Mouse (Mus musculus): ENCODE measurements around the gene Hexim1. TPM values are rescaled to one million over a fixed set of nuclear protein-coding genes. Genes with fewer than 3 reads are reported as not detected.

Gene Hexim1
- polyA plus RNA-seq, 1 experiment from 2014 or later: 5.2 TPM

- peaks cover 21% of the 10 kb centered on the region for H3K36me3 ChIP-seq
- peak overlapping the region; percentile 35 for H3K4me3 ChIP-seq
- peak overlapping the region; percentile 66 for H3K9ac ChIP-seq
- H3K4me1 ChIP-seq: peaks cover 38% of the 10 kb centered on the region
- H3K27me3 ChIP-seq: no peaks in the 10 kb centered on the region
- H3K27ac ChIP-seq: peak overlapping the region; percentile 91
- H3K4me2 ChIP-seq: peak overlapping the region; percentile 57
- 15% methylated on average over 8 of the region's 8 CpGs for WGBS
- peak; percentile 80 for ATAC-seq (ENCODE audit: insufficient number of reproducible peaks, insufficient read depth, low FRiP score, low TSS enrichment, low read depth)
- H3K9me3 ChIP-seq: no peaks in the 10 kb centered on the region
These were observed 26.6 kb downstream of the Hexim1 start for GRCm38 (mm10) chr11:103142441-103143182.

GRCm38 (mm10) chr11:103144309-103145285 lies 28.6 kb downstream of the Hexim1 start:
- H3K36me3 ChIP-seq: peaks cover 3% of the 10 kb centered on the region; the same call in 1 of the 2 replicates
- H3K27me3 ChIP-seq: no peaks in the 10 kb centered on the region
- H3K27ac ChIP-seq: peak overlapping the region; percentile 34; the same call in 1 of the 2 replicates
- no peak overlapping the region for H3K9ac ChIP-seq
- peaks cover 38% of the 10 kb centered on the region for H3K4me1 ChIP-seq
- H3K4me2 ChIP-seq: no peak overlapping the region
- no peak overlapping the region for H3K4me3 ChIP-seq
- ATAC-seq (ENCODE audit: insufficient number of reproducible peaks, insufficient read depth, low FRiP score, low TSS enrichment, low read depth): no peak
- WGBS: 24% methylated on average over 12 of the region's 12 CpGs
- H3K9me3 ChIP-seq: no peaks in the 10 kb centered on the region

GRCm38 (mm10) chr11:103146386-103146785 lies 30.4 kb downstream of the Hexim1 start:
- no peak for ATAC-seq (ENCODE audit: insufficient number of reproducible peaks, insufficient read depth, low FRiP score, low TSS enrichment, low read depth)
- Histone ChIP-seq H3K4me2 (no peak overlapping the region), H3K27me3 (no peaks in the 10 kb centered on the region), H3K4me1 (peaks cover 31% of the 10 kb centered on the region), H3K36me3 (no peaks in the 10 kb centered on the region), H3K4me3 (no peak overlapping the region), H3K27ac (no peak overlapping the region), H3K9ac (no peak overlapping the region), H3K9me3 (no peaks in the 10 kb centered on the region)
- 89% methylated on average over 4 of the region's 4 CpGs for WGBS

- H3K9ac ChIP-seq: no peak overlapping the region
- no peaks in the 10 kb centered on the region for H3K36me3 ChIP-seq
- no peak overlapping the region for H3K4me2 ChIP-seq
- no peak for ATAC-seq (ENCODE audit: insufficient number of reproducible peaks, insufficient read depth, low FRiP score, low TSS enrichment, low read depth)
- no peak overlapping the region for H3K4me3 ChIP-seq
- H3K9me3 ChIP-seq: no peaks in the 10 kb centered on the region
- H3K4me1 ChIP-seq: peaks cover 18% of the 10 kb centered on the region
- no peaks in the 10 kb centered on the region for H3K27me3 ChIP-seq
- H3K27ac ChIP-seq: no peak overlapping the region
- WGBS: 71% methylated on average over 4 of the region's 4 CpGs
These were observed 31.7 kb downstream of the Hexim1 start for GRCm38 (mm10) chr11:103147766-103148165.

GRCm38 (mm10) chr11:103149771-103150170 lies 33.7 kb downstream of the Hexim1 start:
- WGBS: 92% methylated on average over 4 of the region's 4 CpGs

GRCm38 (mm10) chr11:103158621-103159478 lies 42.8 kb downstream of the Hexim1 start:
- Histone ChIP-seq H3K9ac (peak overlapping the region; percentile 58), H3K9me3 (no peaks in the 10 kb centered on the region), H3K4me1 (peaks cover 11% of the 10 kb centered on the region), H3K27me3 (no peaks in the 10 kb centered on the region), H3K27ac (no peak overlapping the region), H3K36me3 (no peaks in the 10 kb centered on the region), H3K4me2 (peak overlapping the region; percentile 62), H3K4me3 (peak overlapping the region; percentile 35)
- peak; percentile 92 for ATAC-seq (ENCODE audit: insufficient number of reproducible peaks, insufficient read depth, low FRiP score, low TSS enrichment, low read depth)
- 1% methylated on average over 25 of the region's 25 CpGs for WGBS

More at GRCm38 (mm10) chr11:103149771-103150170, 33.7 kb downstream of the Hexim1 start:
- Histone ChIP-seq H3K9ac (no peak overlapping the region), H3K4me1 (peaks cover 5% of the 10 kb centered on the region), H3K4me2 (no peak overlapping the region), H3K27me3 (no peaks in the 10 kb centered on the region), H3K36me3 (no peaks in the 10 kb centered on the region), H3K9me3 (no peaks in the 10 kb centered on the region), H3K4me3 (no peak overlapping the region), H3K27ac (no peak overlapping the region)
- ATAC-seq (ENCODE audit: insufficient number of reproducible peaks, insufficient read depth, low FRiP score, low TSS enrichment, low read depth): no peak

GRCm38 (mm10) chr11:103160738-103161137 lies 44.7 kb downstream of the Hexim1 start:
- Histone ChIP-seq H3K9me3 (no peaks in the 10 kb centered on the region), H3K27ac (no peak overlapping the region), H3K4me2 (no peak overlapping the region), H3K4me1 (peaks cover 11% of the 10 kb centered on the region), H3K4me3 (no peak overlapping the region), H3K36me3 (no peaks in the 10 kb centered on the region), H3K27me3 (no peaks in the 10 kb centered on the region), H3K9ac (no peak overlapping the region)
- no peak for ATAC-seq (ENCODE audit: insufficient number of reproducible peaks, insufficient read depth, low FRiP score, low TSS enrichment, low read depth)
- WGBS: 84% methylated on average over 11 of the region's 11 CpGs

GRCm38 (mm10) chr11:103161449-103161848 lies 45.4 kb downstream of the Hexim1 start:
- no peaks in the 10 kb centered on the region for H3K9me3 ChIP-seq
- peaks cover 11% of the 10 kb centered on the region for H3K4me1 ChIP-seq
- H3K4me3 ChIP-seq: no peak overlapping the region
- no peak overlapping the region for H3K4me2 ChIP-seq
- no peak overlapping the region for H3K9ac ChIP-seq
- H3K27ac ChIP-seq: no peak overlapping the region
- 73% methylated on average over 7 of the region's 7 CpGs for WGBS
- H3K27me3 ChIP-seq: no peaks in the 10 kb centered on the region
- no peaks in the 10 kb centered on the region for H3K36me3 ChIP-seq
- ATAC-seq (ENCODE audit: insufficient number of reproducible peaks, insufficient read depth, low FRiP score, low TSS enrichment, low read depth): no peak

- Histone ChIP-seq H3K27ac (no peak overlapping the region), H3K4me3 (no peak overlapping the region), H3K9ac (no peak overlapping the region), H3K9me3 (no peaks in the 10 kb centered on the region), H3K36me3 (no peaks in the 10 kb centered on the region), H3K4me2 (no peak overlapping the region), H3K4me1 (peaks cover 11% of the 10 kb centered on the region), H3K27me3 (no peaks in the 10 kb centered on the region)
- no peak for ATAC-seq (ENCODE audit: insufficient number of reproducible peaks, insufficient read depth, low FRiP score, low TSS enrichment, low read depth)
- 88% methylated on average over 5 of the region's 5 CpGs for WGBS
These were observed 46.1 kb downstream of the Hexim1 start for GRCm38 (mm10) chr11:103162132-103162531.

GRCm38 (mm10) chr11:103164391-103164790 lies 48.4 kb downstream of the Hexim1 start:
- Histone ChIP-seq H3K4me2 (no peak overlapping the region), H3K9me3 (no peaks in the 10 kb centered on the region), H3K27me3 (peaks cover 17% of the 10 kb centered on the region), H3K4me1 (no peaks in the 10 kb centered on the region), H3K27ac (no peak overlapping the region), H3K4me3 (no peak overlapping the region), H3K36me3 (no peaks in the 10 kb centered on the region), H3K9ac (no peak overlapping the region)
- no peak for ATAC-seq (ENCODE audit: insufficient number of reproducible peaks, insufficient read depth, low FRiP score, low TSS enrichment, low read depth)
- WGBS: 28% methylated on average over 10 of the region's 10 CpGs

All from embryonic facial prominence, embryonic 13.5 days (tissue).